Mouse (Mus musculus) heart, postnatal 0 days (tissue): ENCODE results near the gene Slc43a2. TPM values are rescaled to one million over a fixed set of nuclear protein-coding genes. Genes with fewer than 3 reads are reported as not detected.

ENCODE experiments used
- ATAC-seq: fragments of 200-750 bp; cut with Nextera tagmentation; 2 replicates; pipeline ENCODE4 v1.8.0; 2017; ENCODE audit warnings: low read depth, moderate number of reproducible peaks, moderate library complexity; ENCODE audit not compliant: insufficient read depth
- DNase-seq: peaks from one replicate; pipeline ENCODE4 v3.0.0-alpha.2; 2016; ENCODE audit warnings: low spot score
- H3K27ac ChIP-seq: fragments of 300-500 bp; sonication (generic); 2 replicates; pipeline ENCODE4 v1.5.1; 2014; ENCODE audit warnings: low read depth, mild to moderate bottlenecking
- H3K27me3 ChIP-seq: fragments of 300-500 bp; sonication (generic); 2 replicates; pipeline ENCODE4 v1.6.1; 2014; ENCODE audit warnings: low read length, mixed read lengths; ENCODE audit not compliant: control insufficient read depth, insufficient read depth
- H3K36me3 ChIP-seq: fragments of 300-500 bp; sonication (generic); replicated peaks from 2 replicates; pipeline ENCODE4 v1.6.1; 2014; ENCODE audit warnings: low read length, mixed read lengths; ENCODE audit not compliant: control insufficient read depth, insufficient read depth
- H3K4me1 ChIP-seq: fragments of 300-500 bp; sonication (generic); 2 replicates; pipeline ENCODE4 v1.6.1; 2014; ENCODE audit warnings: antibody characterized with exemption; ENCODE audit not compliant: control insufficient read depth, insufficient read depth
- H3K4me2 ChIP-seq: fragments of 300-500 bp; sonication (generic); 2 replicates; pipeline ENCODE4 v1.6.1; 2014; ENCODE audit warnings: low read depth, mild to moderate bottlenecking, low read length, moderate library complexity
- H3K4me3 ChIP-seq: fragments of 300-500 bp; sonication (generic); 2 replicates; pipeline ENCODE4 v1.5.1; 2014; ENCODE audit warnings: low read depth, low read length
- H3K9ac ChIP-seq: fragments of 300-500 bp; sonication (generic); replicated peaks from 2 replicates; pipeline ENCODE4 v1.6.1; 2014; ENCODE audit warnings: low read depth, low read length, mixed read lengths
- H3K9me3 ChIP-seq: fragments of 300-500 bp; sonication (generic); replicated peaks from 2 replicates; pipeline ENCODE4 v1.6.1; 2016; ENCODE audit warnings: low read length; ENCODE audit not compliant: control insufficient read depth
- CTCF ChIP-seq: IDR thresholded peaks from 2 replicates; pipeline ENCODE4 v1.5.1; 2016; ENCODE audit warnings: antibody characterized with exemption, control low read depth, low read depth
- EP300 ChIP-seq: IDR thresholded peaks from 2 replicates; pipeline ENCODE4 v1.6.1; 2016; ENCODE audit warnings: antibody characterized with exemption, low read depth
- WGBS: fragments of 180-500 bp; shearing (Covaris S2); extraction: QIAGEN DNeasy Blood & Tissue Kit; methylation state at CpG from one replicate; pipeline ENCODE4 v1.1.7; 2014; 5-methylcytosine and 5-hydroxymethylcytosine counted together
- polyA plus RNA-seq: library from polyadenylated mRNA; unstranded; fragments of >200 nt; fragmentation: Nextera tagmentation; extraction: Ambion mirVana; gene quantifications from 2 replicates; pipeline ENCODE4 v1.2.1, GENCODE M21; 2015
- total RNA-seq: library from RNA; depleted of rRNA; stranded (reverse); fragments of >200 nt; gene quantifications from 2 replicates; pipeline ENCODE4 v1.2.3, GENCODE M21; 2014; ENCODE audit warnings: low replicate concordance

The Slc43a2 gene
- total and polyA plus RNA-seq, 2 experiments from 2014 or later: 3.6 to 4.8 TPM

- Histone ChIP-seq H3K36me3 (no peaks in the 10 kb centered on the region), H3K4me2 (no peak overlapping the region), H3K9me3 (no peaks in the 10 kb centered on the region), H3K27ac (no peak overlapping the region), H3K4me1 (peaks cover 10% of the 10 kb centered on the region), H3K27me3 (no peaks in the 10 kb centered on the region), H3K9ac (no peak overlapping the region), H3K4me3 (no peak overlapping the region)
- no peak for TF ChIP-seq EP300
- TF ChIP-seq CTCF: no peak
- 70% methylated on average over 4 of the region's 4 CpGs for WGBS
- no peak for DNase-seq
- ATAC-seq: no peak
Measured at GRCm38 (mm10) chr11:75585061-75585460, 53.6 kb downstream of the Slc43a2 start.

GRCm38 (mm10) chr11:75585978-75586377 lies 54.5 kb downstream of the Slc43a2 start:
- Histone ChIP-seq H3K4me2 (no peak overlapping the region), H3K9me3 (no peaks in the 10 kb centered on the region), H3K9ac (no peak overlapping the region), H3K27me3 (no peaks in the 10 kb centered on the region), H3K4me1 (peaks cover 10% of the 10 kb centered on the region), H3K27ac (no peak overlapping the region), H3K36me3 (no peaks in the 10 kb centered on the region), H3K4me3 (no peak overlapping the region)
- DNase-seq (no peak), ATAC-seq (no peak)
- WGBS: 71% methylated on average over 5 of the region's 5 CpGs
- TF ChIP-seq CTCF: no peak
- no peak for TF ChIP-seq EP300

GRCm38 (mm10) chr11:75586963-75587362 lies 55.5 kb downstream of the Slc43a2 start:
- H3K36me3 ChIP-seq: no peaks in the 10 kb centered on the region
- no peak for TF ChIP-seq CTCF
- no peak for TF ChIP-seq EP300
- H3K9me3 ChIP-seq: no peaks in the 10 kb centered on the region
- ATAC-seq: no peak
- H3K9ac ChIP-seq: no peak overlapping the region
- peaks cover 10% of the 10 kb centered on the region for H3K4me1 ChIP-seq
- H3K27ac ChIP-seq: no peak overlapping the region
- no peaks in the 10 kb centered on the region for H3K27me3 ChIP-seq
- no peak overlapping the region for H3K4me2 ChIP-seq
- WGBS: 72% methylated on average over 5 of the region's 5 CpGs
- H3K4me3 ChIP-seq: no peak overlapping the region
- DNase-seq: no peak

- DNase-seq (peak; percentile 87), ATAC-seq (peak; percentile 94)
- Histone ChIP-seq H3K27ac (peak within 1 kb of the TSS; percentile 88), H3K4me3 (peak within 1 kb of the TSS; percentile 91), H3K36me3 (peaks cover 6% of the 10 kb centered on the region; the same call in 1 of the 2 replicates), H3K27me3 (no peaks in the 10 kb centered on the region), H3K9ac (peak within 1 kb of the TSS; percentile 78), H3K4me2 (peak within 1 kb of the TSS; percentile 95), H3K9me3 (no peaks in the 10 kb centered on the region), H3K4me1 (peaks cover 10% of the 10 kb centered on the region)
- 4% methylated on average over 49 of the region's 49 CpGs for WGBS
- TF ChIP-seq EP300 (no peak), CTCF (no peak)
Measured at GRCm38 (mm10) chr11:75587493-75588284, 56.2 kb downstream of the Slc43a2 start, which contains the start of gene Pitpna. Gene Pitpna, plus strand, starts transcription at chr11:75588097.

GRCm38 (mm10) chr11:75588285-75588941 lies 56.9 kb downstream of the Slc43a2 start:
- Histone ChIP-seq H3K27ac (peak overlapping the region; percentile 88), H3K9ac (peak overlapping the region; percentile 78), H3K4me2 (peak overlapping the region; percentile 95), H3K36me3 (peaks cover 13% of the 10 kb centered on the region), H3K9me3 (no peaks in the 10 kb centered on the region), H3K27me3 (no peaks in the 10 kb centered on the region), H3K4me3 (peak overlapping the region; percentile 91), H3K4me1 (peaks cover 10% of the 10 kb centered on the region)
- DNase-seq (peak; percentile 62), ATAC-seq (peak; percentile 75)
- TF ChIP-seq CTCF (no peak), EP300 (no peak)
- 1% methylated on average over 37 of the region's 37 CpGs for WGBS
